Mouse (Mus musculus): ENCODE measurements around the gene Gm18596.

GRCm38 (mm10) chr10:77709831-77710230, 32.6 kb downstream of the Gm18596 start:
- TF ChIP-seq CTCF (IDR thresholded peaks at IDR 0.05; ENCODE audit: low read depth) (no peak), EP300 (IDR thresholded peaks at IDR 0.05; ENCODE audit: low read depth) (no peak)
